Mouse (Mus musculus) bone marrow, adult 2 months (tissue): ENCODE measurements around the gene Gsap.

ENCODE experiments used
- CTCF ChIP-seq: fragments of 200-500 bp; IDR thresholded peaks from 2 replicates; pipeline ENCODE4 v1.5.1; 2011; ENCODE audit warnings: low read length, control low read depth; ENCODE audit not compliant: control insufficient read depth, insufficient read depth
- POLR2A ChIP-seq: fragments of 200-500 bp; IDR thresholded peaks from 2 replicates; pipeline ENCODE4 v1.6.1; 2011; ENCODE audit warnings: low read depth, mild to moderate bottlenecking, control low read depth, low read length, borderline replicate concordance; ENCODE audit not compliant: control insufficient read depth

- no peak for TF ChIP-seq POLR2A
- no peak for TF ChIP-seq CTCF
These were observed 6.6 kb upstream of the Gsap start for GRCm38 (mm10) chr5:21179496-21179895.
